Mouse (Mus musculus) left cerebral cortex, adult 8-10 months (tissue): Measurements from ENCODE around the gene Strn3. TPM values are rescaled to one million over a fixed set of nuclear protein-coding genes. Genes with fewer than 3 reads are reported as not detected.
"Not testable (repeated sequence)": the region's sequence is repeated elsewhere in the genome, so short reads cannot be mapped to it uniquely, and the experiment has no call there.

ENCODE experiments used
- DNase-seq, 2 experiments: peaks; one replicate each; pipeline ENCODE4 v3.0.0; 2022; ENCODE audit warnings: low spot score in 2 of 2
- total RNA-seq, 4 experiments: library from RNA; stranded (reverse); gene quantifications; 2 replicates each; pipeline ENCODE4 v1.2.4; 2022

The Strn3 gene
- total RNA-seq, 4 experiments from 2014 or later, result 83.8 to 90.6 (median 86.9) TPM

DNA sequence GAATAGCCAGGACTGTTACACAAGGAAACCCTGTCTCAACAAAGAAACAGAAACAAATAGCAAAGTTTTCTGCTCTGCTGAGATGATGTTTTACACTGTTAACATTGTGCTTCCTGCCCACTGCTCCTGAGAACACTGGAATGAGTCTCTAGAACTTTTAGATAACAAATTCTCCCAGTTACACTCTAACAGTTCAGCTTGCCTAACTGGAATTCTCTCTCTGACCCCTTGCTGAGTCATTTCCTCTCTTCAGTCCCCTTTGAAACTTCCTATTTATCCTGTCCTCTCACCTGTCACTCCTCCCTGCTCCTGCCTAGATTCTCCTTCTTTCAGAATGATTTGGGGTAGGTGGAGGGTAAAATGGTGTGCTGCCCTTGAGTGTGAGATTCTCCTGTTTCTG is 2.4 kb upstream of the Strn3 start:
- no peak for DNase-seq

DNA sequence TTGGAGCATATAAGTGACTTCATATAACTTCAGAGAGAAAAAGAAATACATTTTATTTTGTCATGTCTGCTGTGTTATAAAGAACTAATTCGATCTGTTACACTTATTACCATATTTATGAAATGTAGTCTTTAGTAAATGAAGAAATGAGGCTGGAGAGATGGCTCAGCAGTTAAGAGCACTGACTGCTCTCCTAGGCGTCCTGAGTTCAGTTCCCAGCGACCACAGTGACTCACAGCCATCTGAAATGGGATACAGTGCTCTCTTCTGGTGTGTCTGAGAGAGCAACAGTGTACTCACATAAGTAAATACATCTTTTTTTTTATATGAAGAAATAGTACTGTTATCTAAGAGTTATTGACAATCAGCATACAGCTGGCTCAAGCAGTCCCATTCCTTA is 1.7 kb upstream of the Strn3 start:
- DNase-seq, result no peak

- DNase-seq, result not testable (repeated sequence)
These were observed 1.2 kb upstream of the Strn3 start for GRCm38 (mm10) chr12:51692870-51693269.

GRCm38 (mm10) chr12:51690893-51691844 is 528 bp downstream of the Strn3 start, which contains the start of gene Ap4s1:
TSS of gene Ap4s1 (plus strand) at chr12:51691033.
- peak; percentile 57 to 66 for DNase-seq

GRCm38 (mm10) chr12:51688546-51688945 is 3.2 kb downstream of the Strn3 start:
- no peak for DNase-seq

DNA sequence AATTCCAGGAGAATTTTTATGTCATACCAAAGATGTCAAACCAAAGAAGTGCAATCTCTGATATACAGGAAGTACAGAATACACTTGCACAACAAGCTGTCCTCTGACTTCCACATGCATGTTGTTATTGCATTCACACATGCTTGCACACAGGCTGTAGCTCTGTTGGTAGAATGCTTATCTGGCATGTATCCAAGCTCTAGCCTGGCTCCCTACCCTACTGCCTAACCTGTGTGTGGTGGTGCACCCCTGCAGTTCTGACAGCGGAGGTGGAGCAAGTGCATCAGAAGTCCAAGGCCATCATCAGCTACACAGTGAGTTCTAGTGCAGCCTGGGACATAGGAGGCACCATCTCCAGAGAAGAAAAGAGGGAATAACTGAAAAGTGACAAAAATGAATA is 12.9 kb downstream of the Strn3 start:
- DNase-seq, result no peak

GRCm38 (mm10) chr12:51676442-51676841 is 15.3 kb downstream of the Strn3 start:
- no peak for DNase-seq

- no peak for DNase-seq
These were observed 18.4 kb downstream of the Strn3 start for GRCm38 (mm10) chr12:51673270-51673669.

DNA sequence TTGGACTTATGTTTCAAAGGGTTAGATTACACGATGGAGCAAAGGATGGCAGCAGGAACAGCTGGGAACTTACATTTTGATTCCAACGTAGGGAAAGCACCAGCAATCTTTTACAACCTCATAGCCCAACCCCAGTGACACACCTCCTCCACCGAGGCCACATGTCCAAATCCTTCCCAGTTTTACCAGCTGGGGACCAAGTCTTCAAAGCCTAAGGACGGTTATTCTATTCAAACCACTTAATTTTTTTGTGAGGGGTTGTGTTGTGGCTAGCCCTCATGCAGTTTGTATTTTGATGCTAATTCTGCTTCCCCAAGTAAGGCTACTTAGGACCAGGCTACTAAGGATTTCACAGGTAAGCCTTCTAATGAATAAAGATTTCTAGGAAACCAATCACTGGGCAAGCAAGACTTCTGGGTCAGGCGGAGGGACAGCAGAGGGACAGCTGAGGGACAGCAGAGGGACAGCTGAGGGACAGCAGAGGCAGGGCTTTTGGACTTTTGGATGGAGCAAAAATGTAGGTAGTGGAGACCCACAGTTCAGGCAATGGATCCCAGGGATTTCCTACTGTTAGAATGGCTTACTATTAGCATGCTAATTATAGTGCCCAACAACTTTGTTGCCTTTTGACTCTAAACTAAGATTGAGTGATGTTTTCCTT is 20.3 kb downstream of the Strn3 start:
- DNase-seq, result no peak

DNA sequence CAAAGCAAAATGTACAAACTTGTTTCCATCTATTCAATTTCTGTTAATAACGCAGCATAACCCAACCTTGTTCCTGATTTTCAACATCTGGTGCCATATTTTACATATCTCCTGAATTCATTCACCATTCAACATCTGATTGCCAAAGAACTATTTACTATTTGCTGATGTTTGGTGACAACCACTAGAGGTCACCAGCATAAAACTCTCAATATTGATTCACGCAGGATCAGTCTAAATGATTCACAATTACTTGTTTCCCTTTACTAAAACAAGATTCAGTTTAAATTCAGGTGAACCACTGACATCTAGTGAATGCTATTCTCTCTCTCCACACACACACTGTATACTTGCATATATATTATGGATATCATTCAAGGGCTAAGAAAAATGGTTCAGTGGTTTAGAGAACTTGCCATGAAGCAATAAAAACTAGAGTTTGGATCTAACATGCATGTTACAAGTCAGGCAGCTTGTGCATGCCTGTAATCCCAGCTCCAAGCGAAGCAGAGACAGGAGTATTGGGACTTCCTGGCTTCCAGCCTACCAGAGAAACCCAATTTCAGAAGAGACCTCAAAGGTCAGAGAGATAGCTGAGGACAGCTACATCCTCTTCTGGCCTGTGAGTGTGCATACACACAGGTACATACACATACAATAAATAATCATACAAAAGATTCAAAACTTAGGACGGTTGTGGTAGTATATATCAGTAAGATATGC is 24.8 kb downstream of the Strn3 start:
- no peak for DNase-seq

DNA sequence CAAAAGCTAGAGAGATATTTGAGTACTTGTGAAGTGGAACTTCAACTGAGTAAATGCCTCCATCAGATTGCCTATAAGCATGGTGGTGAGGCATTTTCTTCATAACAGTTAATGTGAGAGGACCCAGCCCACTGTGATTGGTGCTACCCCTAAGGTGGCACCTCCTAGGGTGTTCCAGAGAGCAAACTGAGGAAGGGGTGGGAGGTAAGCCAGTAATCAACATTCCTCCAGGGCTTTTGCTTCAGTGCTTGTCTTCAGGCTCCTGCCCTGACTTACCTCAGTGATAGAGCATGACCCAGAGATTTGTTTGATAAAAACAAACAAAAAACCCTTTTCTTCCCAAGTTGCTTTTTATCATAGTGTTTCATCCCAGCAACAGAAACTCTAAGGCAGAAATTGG is 27.8 kb downstream of the Strn3 start:
- DNase-seq, result no peak

GRCm38 (mm10) chr12:51663011-51663410 is 28.7 kb downstream of the Strn3 start:
- no peak for DNase-seq

DNA sequence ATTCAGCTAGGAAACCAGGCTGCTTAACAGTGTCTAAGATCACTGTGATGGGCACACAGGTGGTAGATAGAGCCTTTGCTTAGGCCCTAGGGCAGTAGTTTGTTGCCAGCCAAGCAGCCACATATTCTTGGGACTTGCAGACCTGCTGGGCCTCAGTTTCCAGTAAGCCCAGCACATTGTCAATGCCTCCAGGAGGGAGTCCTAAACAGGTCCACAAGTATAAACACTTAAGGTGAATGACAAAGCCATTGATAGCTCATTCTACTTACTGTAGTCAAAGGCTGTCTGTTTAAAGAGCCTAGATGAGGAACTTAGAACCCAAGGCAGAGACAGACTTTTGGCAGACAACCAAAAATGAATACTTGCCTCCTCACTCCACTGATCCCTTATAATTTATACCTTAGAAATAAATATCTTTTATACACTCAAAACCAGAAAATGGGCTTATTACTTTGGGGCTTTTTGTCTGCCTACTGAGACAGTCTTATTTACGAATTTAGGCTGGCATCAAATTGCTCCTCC is 35.7 kb downstream of the Strn3 start:
- DNase-seq, result no peak

GRCm38 (mm10) chr12:51649401-51649800 is 42.3 kb downstream of the Strn3 start:
- DNase-seq, result not testable (repeated sequence)

DNA sequence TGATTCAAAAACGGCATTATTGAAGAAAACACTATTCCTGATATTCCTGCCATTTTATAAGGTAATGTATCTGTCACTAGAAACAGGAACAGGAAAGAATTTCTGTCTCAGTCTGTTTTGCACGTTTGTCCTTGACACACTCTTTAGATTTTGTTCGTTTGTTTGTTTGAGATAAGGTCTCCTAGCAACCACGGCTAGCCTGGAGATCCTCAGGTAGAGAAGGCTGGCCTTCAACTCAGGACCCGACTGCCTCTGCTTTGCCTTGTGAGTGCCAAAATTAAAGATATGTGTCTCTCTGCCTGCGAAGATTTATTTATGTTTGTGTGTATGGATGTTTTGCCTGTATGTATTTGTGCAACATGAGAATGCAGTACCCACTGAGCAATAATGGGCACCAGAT is 49.8 kb downstream of the Strn3 start:
- DNase-seq, result no peak

- no peak for DNase-seq
These were observed 54.8 kb downstream of the Strn3 start for GRCm38 (mm10) chr12:51636689-51637470.

DNA sequence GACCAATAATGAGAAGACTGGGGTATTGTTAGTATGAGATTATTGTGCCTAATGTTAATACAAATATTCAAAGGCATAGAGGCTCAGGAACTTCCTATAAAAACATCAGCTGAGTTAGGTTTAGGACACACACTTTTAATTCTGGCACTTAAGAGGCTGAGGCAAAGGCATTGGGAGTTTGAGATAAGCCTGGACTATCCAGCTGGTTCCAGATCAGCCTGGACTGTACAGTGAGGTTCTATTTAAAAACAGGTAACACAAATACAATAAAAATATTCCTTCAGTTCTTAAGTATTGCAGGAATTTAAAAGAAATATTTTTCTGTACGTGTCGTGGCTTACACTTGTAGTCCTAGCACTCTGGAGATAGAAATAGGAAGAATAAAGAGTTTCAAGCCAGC is 55.4 kb downstream of the Strn3 start:
- no peak for DNase-seq

DNA sequence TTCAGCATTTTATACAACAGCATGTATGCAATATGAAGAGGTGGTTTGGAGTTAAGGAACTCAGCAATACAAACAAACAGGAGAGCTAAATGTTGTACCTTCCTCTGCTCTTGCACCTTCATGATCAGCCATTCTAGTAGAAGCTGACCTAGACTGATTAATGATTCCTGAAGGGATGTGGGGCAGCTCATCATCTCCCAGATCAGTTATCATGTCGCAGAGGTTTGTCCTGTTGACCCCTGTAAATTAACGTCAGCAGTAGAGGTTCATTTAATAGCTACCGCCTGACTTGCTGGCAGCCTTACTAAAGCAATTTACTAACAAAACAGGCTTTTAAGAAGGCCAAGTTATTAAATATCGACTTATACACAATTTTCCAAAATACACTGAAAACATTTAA is 58.2 kb downstream of the Strn3 start:
- DNase-seq, result no peak

DNA sequence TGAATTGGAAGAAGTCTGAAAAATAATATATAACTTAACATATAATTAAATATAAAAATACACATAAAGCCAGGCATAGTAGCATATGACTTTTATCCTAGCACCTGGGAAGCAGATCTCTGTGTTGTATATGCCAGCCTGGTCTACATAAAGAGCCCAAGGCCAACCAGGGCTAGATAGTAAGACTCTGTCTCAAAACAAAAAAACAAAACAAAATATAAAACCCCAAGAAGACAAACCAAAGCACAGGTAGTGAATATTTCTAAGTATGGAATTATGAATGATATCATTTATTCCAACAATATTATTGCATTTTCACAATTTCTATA is 68.4 kb downstream of the Strn3 start:
- no peak for DNase-seq

DNA sequence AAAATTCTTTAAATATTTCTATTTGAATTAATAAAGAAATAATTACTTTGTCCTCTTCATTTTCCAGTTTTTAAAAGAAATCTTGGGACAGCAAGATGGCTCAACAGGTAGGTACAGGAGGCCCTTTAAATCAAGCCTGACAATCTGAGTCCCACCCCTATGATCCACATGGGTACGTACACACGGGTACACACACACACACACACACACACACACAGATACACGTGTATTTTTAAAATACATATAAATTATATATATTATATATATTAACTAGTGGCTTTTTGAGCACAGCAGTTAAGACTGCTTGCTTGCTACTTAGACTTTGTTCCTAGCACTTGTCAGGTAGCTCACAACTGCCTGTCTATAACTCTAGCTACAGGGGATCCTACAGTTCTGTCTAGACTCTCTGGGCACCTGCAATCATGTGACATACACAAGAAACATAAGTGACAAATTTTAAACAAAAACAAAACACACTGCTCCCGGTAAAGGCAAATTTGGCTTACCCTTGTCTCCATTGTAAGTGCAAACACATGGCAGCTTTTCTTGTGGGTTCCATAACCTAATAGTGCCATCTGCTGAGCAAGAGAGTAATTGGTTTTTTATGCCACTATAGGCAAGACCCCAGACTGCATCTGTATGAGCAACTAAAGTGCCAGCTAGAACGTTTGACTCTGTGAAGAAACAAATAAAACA is 68.9 kb downstream of the Strn3 start:
- no peak for DNase-seq
